Mouse (Mus musculus) 3134 (cell line): ENCODE measurements around the gene Myd88.

Experiments
- DNase-seq: peaks from one replicate; pipeline ENCODE4 v3.0.0-alpha.2; 2011; ENCODE audit warnings: low spot score; ENCODE audit not compliant: insufficient read length; ENCODE audit errors: extremely low read depth

Myd88 gene

GRCm38 (mm10) chr9:119342728-119343127 is 1.5 kb upstream of the Myd88 start:
- DNase-seq: no peak

- DNase-seq: no peak
Measured at GRCm38 (mm10) chr9:119340212-119340580, 1.0 kb downstream of the Myd88 start.

- DNase-seq: peak; percentile 91
Measured at GRCm38 (mm10) chr9:119339558-119340211, 1.5 kb downstream of the Myd88 start, which contains the start of gene Acaa1a. Gene Acaa1a, plus strand, starts transcription at chr9:119339676.

- no peak for DNase-seq
Measured at GRCm38 (mm10) chr9:119339106-119339505, 2.1 kb downstream of the Myd88 start.

- no peak for DNase-seq
Measured at GRCm38 (mm10) chr9:119338350-119338749, 2.9 kb downstream of the Myd88 start.

- DNase-seq: no peak
Measured at GRCm38 (mm10) chr9:119337842-119338241, 3.4 kb downstream of the Myd88 start.

- no peak for DNase-seq
Measured at GRCm38 (mm10) chr9:119335571-119335970, 5.6 kb downstream of the Myd88 start.

GRCm38 (mm10) chr9:119334834-119335233 is 6.4 kb downstream of the Myd88 start:
- DNase-seq: no peak

GRCm38 (mm10) chr9:119334324-119334723 is 6.9 kb downstream of the Myd88 start:
- peak; percentile 70 for DNase-seq

- DNase-seq: peak; percentile 26
Measured at GRCm38 (mm10) chr9:119330186-119330963, 10.8 kb downstream of the Myd88 start.

- no peak for DNase-seq
Measured at GRCm38 (mm10) chr9:119328488-119328887, 12.7 kb downstream of the Myd88 start.

- no peak for DNase-seq
Measured at GRCm38 (mm10) chr9:119324130-119324529, 17.1 kb downstream of the Myd88 start.

- no peak for DNase-seq
Measured at GRCm38 (mm10) chr9:119323260-119323645, 18.0 kb downstream of the Myd88 start.

GRCm38 (mm10) chr9:119322289-119323259 is 18.6 kb downstream of the Myd88 start, which contains the start of gene Oxsr1:
Gene Oxsr1, minus strand, starts transcription at chr9:119322427.
- DNase-seq: peak; percentile 99

- peak; percentile 59 for DNase-seq
Measured at GRCm38 (mm10) chr9:119321392-119322229, 19.6 kb downstream of the Myd88 start.

GRCm38 (mm10) chr9:119320946-119321345 is 20.3 kb downstream of the Myd88 start:
- DNase-seq: no peak

GRCm38 (mm10) chr9:119320446-119320845 is 20.8 kb downstream of the Myd88 start:
- no peak for DNase-seq

GRCm38 (mm10) chr9:119318891-119319290 is 22.3 kb downstream of the Myd88 start:
- no peak for DNase-seq

GRCm38 (mm10) chr9:119313096-119313495 is 28.1 kb downstream of the Myd88 start:
- DNase-seq: no peak

GRCm38 (mm10) chr9:119309067-119309466 is 32.1 kb downstream of the Myd88 start:
- DNase-seq: no peak
